Mouse (Mus musculus): ENCODE measurements around the gene Vmn1r148.
"Not testable (repeated sequence)": the region's sequence is repeated elsewhere in the genome, so short reads cannot be mapped to it uniquely, and the experiment has no call there.

The Vmn1r148 gene

GRCm38 (mm10) chr7:22413283-22413682 is at the start of gene Vmn1r148:
Gene Vmn1r148, plus strand, starts transcription at chr7:22413583.
- not testable (repeated sequence) for DNase-seq

GRCm38 (mm10) chr7:22370939-22371338 is 42.4 kb upstream of the Vmn1r148 start, which contains the start of gene Gm8660:
Gene Gm8660, minus strand, starts transcription at chr7:22371039.
- DNase-seq, result not testable (repeated sequence)

DNA sequence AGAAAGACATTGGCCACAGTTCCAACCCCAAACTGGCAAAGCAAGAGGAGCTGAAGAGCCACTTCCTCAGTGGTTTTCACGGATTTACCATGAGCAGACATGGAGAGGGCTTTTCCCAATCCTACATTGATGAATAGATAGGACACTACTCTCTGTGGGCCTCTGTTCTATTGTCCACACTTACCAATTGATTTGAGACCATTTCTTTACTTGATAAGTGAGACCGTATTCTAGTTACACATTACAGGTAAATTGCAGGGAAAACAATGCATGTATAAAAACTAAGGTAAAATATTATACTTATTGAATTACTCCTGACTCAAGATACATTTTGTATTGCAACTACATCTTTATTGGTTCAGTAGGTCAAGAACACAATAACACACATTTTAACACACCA is 24.7 kb downstream of the Vmn1r148 start, which contains the start of gene Vmn1r149:
TSS of gene Vmn1r149 (minus strand) at position 101 of the 400 bp plus-strand sequence.
- DNase-seq, result not testable (repeated sequence)

DNA sequence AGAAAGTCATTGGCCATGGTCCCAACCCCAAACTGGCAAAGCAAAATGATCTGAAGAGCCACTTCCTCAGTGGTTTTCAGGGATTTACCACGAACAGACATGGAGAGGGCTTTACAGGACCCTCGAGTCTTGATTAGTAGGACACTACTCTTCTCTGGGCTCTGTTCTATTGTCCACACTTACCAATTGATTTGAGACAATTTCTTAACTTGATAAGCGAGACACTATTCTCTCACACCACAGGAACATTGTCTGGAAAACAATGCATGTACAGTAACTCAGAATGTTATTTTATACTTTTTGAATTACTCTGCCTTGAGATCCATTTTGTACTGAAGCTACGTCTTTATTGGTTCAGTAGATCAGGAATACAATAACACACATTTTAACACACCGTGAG is 50.6 kb downstream of the Vmn1r148 start, which contains the start of gene Gm10665:
TSS of gene Gm10665 (minus strand) at position 101 of the 400 bp plus-strand sequence.
- DNase-seq, result not testable (repeated sequence)
